Mouse (Mus musculus) intestine, embryonic 16.5 days (tissue): Measurements from ENCODE around the gene Lamc2. TPM values are rescaled to one million over a fixed set of nuclear protein-coding genes. Genes with fewer than 3 reads are reported as not detected.

Experiments used
- ATAC-seq: fragments of 200-750 bp; cut with Nextera tagmentation; 2 replicates; pipeline ENCODE4 v1.8.0; 2017; ENCODE audit warnings: moderate TSS enrichment, moderate library complexity
- H3K27ac ChIP-seq: fragments of 300-500 bp; sonication (generic); 2 replicates; pipeline ENCODE4 v1.5.1; 2014; ENCODE audit warnings: mild to moderate bottlenecking, low read length
- H3K27me3 ChIP-seq: fragments of 300-500 bp; sonication (generic); replicated peaks from 2 replicates; pipeline ENCODE4 v1.6.1; 2014; ENCODE audit warnings: low read length, control low read depth, mixed read lengths; ENCODE audit not compliant: control insufficient read depth, insufficient read depth
- H3K36me3 ChIP-seq: fragments of 300-500 bp; sonication (generic); 2 replicates; pipeline ENCODE4 v1.6.1; 2014; ENCODE audit warnings: low read length, control low read depth; ENCODE audit not compliant: control insufficient read depth, insufficient read depth
- H3K4me1 ChIP-seq: fragments of 300-500 bp; sonication (generic); 2 replicates; pipeline ENCODE4 v1.6.1; 2014; ENCODE audit warnings: low read length, control low read depth, mixed read lengths; ENCODE audit not compliant: control insufficient read depth, insufficient read depth
- H3K4me2 ChIP-seq: fragments of 300-500 bp; sonication (generic); 2 replicates; pipeline ENCODE4 v1.6.1; 2014; ENCODE audit warnings: low read depth, low read length, control low read depth
- H3K4me3 ChIP-seq: fragments of 300-500 bp; sonication (generic); 2 replicates; pipeline ENCODE4 v1.5.1; 2014; ENCODE audit warnings: mild to moderate bottlenecking, low read length
- H3K9ac ChIP-seq: fragments of 300-500 bp; sonication (generic); 2 replicates; pipeline ENCODE4 v1.6.1; 2014; ENCODE audit warnings: low read depth, low read length
- H3K9me3 ChIP-seq: fragments of 300-500 bp; sonication (generic); 2 replicates; pipeline ENCODE4 v1.6.1; 2016; ENCODE audit warnings: low read length, control low read depth; ENCODE audit not compliant: control insufficient read depth
- WGBS: fragments of 180-500 bp; shearing (Covaris S2); extraction: QIAGEN DNeasy Blood & Tissue Kit; methylation state at CpG from one replicate; pipeline ENCODE4 v1.1.7; 2014; 5-methylcytosine and 5-hydroxymethylcytosine counted together
- polyA plus RNA-seq: library from polyadenylated mRNA; unstranded; fragments of >200 nt; fragmentation: Nextera tagmentation; extraction: Ambion mirVana; gene quantifications from 2 replicates; pipeline ENCODE4 v1.2.1, GENCODE M21; 2015

Gene Lamc2
- polyA plus RNA-seq, 1 experiment from 2014 or later = 6.0 TPM

GRCm38 (mm10) chr1:153215676-153216075 lies 29.4 kb upstream of the Lamc2 start:
- no peaks in the 10 kb centered on the region for H3K27me3 ChIP-seq
- ATAC-seq = no peak
- no peaks in the 10 kb centered on the region for H3K4me1 ChIP-seq
- no peak overlapping the region for H3K4me2 ChIP-seq
- H3K36me3 ChIP-seq = peaks cover 5% of the 10 kb centered on the region; the same call in 1 of the 2 replicates
- no peaks in the 10 kb centered on the region for H3K9me3 ChIP-seq
- H3K9ac ChIP-seq = no peak overlapping the region
- 70% methylated on average over 5 of the region's 5 CpGs for WGBS
- H3K27ac ChIP-seq = no peak overlapping the region
- H3K4me3 ChIP-seq = no peak overlapping the region

- no peak overlapping the region for H3K27ac ChIP-seq
- H3K9me3 ChIP-seq = no peaks in the 10 kb centered on the region
- 49% methylated on average over 4 of the region's 4 CpGs for WGBS
- no peaks in the 10 kb centered on the region for H3K4me1 ChIP-seq
- no peaks in the 10 kb centered on the region for H3K36me3 ChIP-seq
- no peak for ATAC-seq
- no peak overlapping the region for H3K9ac ChIP-seq
- no peaks in the 10 kb centered on the region for H3K27me3 ChIP-seq
- no peak overlapping the region for H3K4me3 ChIP-seq
- H3K4me2 ChIP-seq = no peak overlapping the region
Observed at GRCm38 (mm10) chr1:153210992-153211391, 24.7 kb upstream of the Lamc2 start.

- H3K9me3 ChIP-seq = no peaks in the 10 kb centered on the region
- no peak overlapping the region for H3K4me2 ChIP-seq
- H3K9ac ChIP-seq = no peak overlapping the region
- no peaks in the 10 kb centered on the region for H3K36me3 ChIP-seq
- 84% methylated on average over 2 of the region's 2 CpGs for WGBS
- no peak for ATAC-seq
- H3K27me3 ChIP-seq = no peaks in the 10 kb centered on the region
- H3K27ac ChIP-seq = no peak overlapping the region
- H3K4me3 ChIP-seq = no peak overlapping the region
- no peaks in the 10 kb centered on the region for H3K4me1 ChIP-seq
Observed at GRCm38 (mm10) chr1:153210198-153210597, 24.0 kb upstream of the Lamc2 start.

- peaks cover 3% of the 10 kb centered on the region; the same call in 1 of the 2 replicates for H3K4me1 ChIP-seq
- ATAC-seq = peak; percentile 36; the same call in 1 of the 2 replicates
- no peak overlapping the region for H3K4me3 ChIP-seq
- no peak overlapping the region for H3K27ac ChIP-seq
- no peaks in the 10 kb centered on the region for H3K9me3 ChIP-seq
- H3K36me3 ChIP-seq = no peaks in the 10 kb centered on the region
- H3K9ac ChIP-seq = no peak overlapping the region
- H3K4me2 ChIP-seq = no peak overlapping the region
- 53% methylated on average over 8 of the region's 8 CpGs for WGBS
- no peaks in the 10 kb centered on the region for H3K27me3 ChIP-seq
Observed at GRCm38 (mm10) chr1:153202195-153202594, 15.9 kb upstream of the Lamc2 start.

GRCm38 (mm10) chr1:153201448-153201847 lies 15.2 kb upstream of the Lamc2 start:
- no peak overlapping the region for H3K4me2 ChIP-seq
- no peaks in the 10 kb centered on the region for H3K36me3 ChIP-seq
- H3K27me3 ChIP-seq = no peaks in the 10 kb centered on the region
- H3K27ac ChIP-seq = no peak overlapping the region
- H3K4me1 ChIP-seq = peaks cover 3% of the 10 kb centered on the region; the same call in 1 of the 2 replicates
- 52% methylated on average over 14 of the region's 14 CpGs for WGBS
- H3K9ac ChIP-seq = no peak overlapping the region
- no peaks in the 10 kb centered on the region for H3K9me3 ChIP-seq
- ATAC-seq = no peak
- H3K4me3 ChIP-seq = no peak overlapping the region

GRCm38 (mm10) chr1:153197316-153197850 lies 11.1 kb upstream of the Lamc2 start:
- H3K36me3 ChIP-seq = no peaks in the 10 kb centered on the region
- H3K27ac ChIP-seq = no peak overlapping the region
- ATAC-seq = no peak
- H3K9me3 ChIP-seq = no peaks in the 10 kb centered on the region
- no peak overlapping the region for H3K4me2 ChIP-seq
- no peak overlapping the region for H3K9ac ChIP-seq
- no peaks in the 10 kb centered on the region for H3K27me3 ChIP-seq
- 82% methylated on average over 3 of the region's 3 CpGs for WGBS
- H3K4me3 ChIP-seq = no peak overlapping the region
- peaks cover 5% of the 10 kb centered on the region; the same call in 1 of the 2 replicates for H3K4me1 ChIP-seq

- 91% methylated on average over 6 of the region's 6 CpGs for WGBS
- H3K27ac ChIP-seq = no peak overlapping the region
Observed at GRCm38 (mm10) chr1:153192945-153193344, 6.7 kb upstream of the Lamc2 start.

GRCm38 (mm10) chr1:153192379-153192778 lies 6.1 kb upstream of the Lamc2 start:
- H3K4me3 ChIP-seq = no peak overlapping the region
- peaks cover 11% of the 10 kb centered on the region; the same call in 1 of the 2 replicates for H3K4me1 ChIP-seq
- no peak for ATAC-seq
- no peaks in the 10 kb centered on the region for H3K9me3 ChIP-seq
- H3K36me3 ChIP-seq = no peaks in the 10 kb centered on the region
- no peak overlapping the region for H3K9ac ChIP-seq
- WGBS = 66% methylated on average over 4 of the region's 4 CpGs
- peak overlapping the region; percentile 69 for H3K27ac ChIP-seq
- H3K4me2 ChIP-seq = no peak overlapping the region
- H3K27me3 ChIP-seq = no peaks in the 10 kb centered on the region

More at GRCm38 (mm10) chr1:153192945-153193344, 6.7 kb upstream of the Lamc2 start:
- H3K27me3 ChIP-seq = no peaks in the 10 kb centered on the region
- no peak overlapping the region for H3K4me2 ChIP-seq
- H3K9ac ChIP-seq = no peak overlapping the region
- no peak overlapping the region for H3K4me3 ChIP-seq
- no peaks in the 10 kb centered on the region for H3K36me3 ChIP-seq
- peaks cover 11% of the 10 kb centered on the region; the same call in 1 of the 2 replicates for H3K4me1 ChIP-seq
- no peaks in the 10 kb centered on the region for H3K9me3 ChIP-seq
- ATAC-seq = no peak

DNA sequence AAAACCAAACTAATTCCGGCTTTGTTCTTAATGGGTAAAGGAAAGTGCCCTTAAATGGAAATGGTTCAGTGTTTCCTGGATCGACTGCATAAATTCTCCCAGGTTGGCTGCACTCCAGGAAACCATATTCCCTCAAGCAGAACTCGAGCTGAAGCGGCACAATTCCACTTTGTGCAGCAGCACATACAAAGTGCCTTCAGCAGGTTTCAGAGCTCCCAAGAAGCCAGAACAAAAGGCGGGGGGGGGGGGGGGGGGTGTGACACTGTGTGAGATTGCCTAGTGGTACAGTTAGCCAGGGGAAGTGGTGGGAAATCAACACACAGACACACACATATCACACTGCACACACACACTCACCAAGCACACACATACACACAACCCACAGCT lies 5.7 kb upstream of the Lamc2 start:
- Histone ChIP-seq H3K4me3 (no peak overlapping the region), H3K36me3 (no peaks in the 10 kb centered on the region), H3K9ac (no peak overlapping the region), H3K9me3 (no peaks in the 10 kb centered on the region), H3K4me2 (no peak overlapping the region), H3K27me3 (no peaks in the 10 kb centered on the region), H3K4me1 (peaks cover 11% of the 10 kb centered on the region; the same call in 1 of the 2 replicates), H3K27ac (peak overlapping the region; percentile 69)
- 12% methylated on average over 4 of the region's 5 CpGs for whole genome bisulfite sequencing
- ATAC-seq = no peak
